Mouse (Mus musculus): Measurements from ENCODE around the gene Setd1b.

- TF ChIP-seq CTCF (IDR thresholded peaks at IDR 0.05; ENCODE audit: control insufficient read depth, insufficient read depth, insufficient replicate concordance, low read depth, low read length) (no peak), POLR2A (IDR thresholded peaks at IDR 0.05; ENCODE audit: control insufficient read depth, low read depth, low read length) (no peak)
These were observed 40.7 kb downstream of the Setd1b start, which contains the start of gene Hpd for GRCm38 (mm10) chr5:123182651-123183050.
